Mouse (Mus musculus) lung, embryonic 16.5 days (tissue): ENCODE measurements at regions not wholly inside any gene's neighbourhood (a gene's known extent, or its start where the extent isn't known, plus 50 kb on each side); places are given as distances from the start of the nearest gene placed in this dataset.

Source experiments
- ATAC-seq: fragments of 200-750 bp; cut with Nextera tagmentation; 2 replicates; pipeline ENCODE4 v1.8.0; 2017; ENCODE audit warnings: low read depth, mild to moderate bottlenecking, moderate library complexity
- H3K27ac ChIP-seq: fragments of 300-500 bp; sonication (generic); 2 replicates; pipeline ENCODE4 v1.5.1; 2014; ENCODE audit warnings: mild to moderate bottlenecking, control low read depth, low read length
- H3K27me3 ChIP-seq: fragments of 300-500 bp; sonication (generic); 2 replicates; pipeline ENCODE4 v1.6.1; 2014; ENCODE audit warnings: low read depth, low read length, mixed read lengths; ENCODE audit not compliant: control insufficient read depth, insufficient read depth
- H3K36me3 ChIP-seq: fragments of 300-500 bp; sonication (generic); 2 replicates; pipeline ENCODE4 v1.6.1; 2014; ENCODE audit warnings: low read length; ENCODE audit not compliant: control insufficient read depth, insufficient read depth
- H3K4me1 ChIP-seq: fragments of 300-500 bp; sonication (generic); replicated peaks from 2 replicates; pipeline ENCODE4 v1.6.1; 2014; ENCODE audit warnings: low read length, mixed read lengths; ENCODE audit not compliant: control insufficient read depth, insufficient read depth
- H3K4me2 ChIP-seq: fragments of 300-500 bp; sonication (generic); 2 replicates; pipeline ENCODE4 v1.6.1; 2014; ENCODE audit warnings: low read depth, low read length, control low read depth
- H3K4me3 ChIP-seq: fragments of 300-500 bp; sonication (generic); 2 replicates; pipeline ENCODE4 v1.5.1; 2014; ENCODE audit warnings: mild to moderate bottlenecking, low read length, control low read depth
- H3K9ac ChIP-seq: fragments of 300-500 bp; sonication (generic); 2 replicates; pipeline ENCODE4 v1.6.1; 2014; ENCODE audit warnings: low read length, control low read depth
- H3K9me3 ChIP-seq: fragments of 300-500 bp; sonication (generic); 2 replicates; pipeline ENCODE4 v1.6.1; 2016; ENCODE audit warnings: low read length; ENCODE audit not compliant: control insufficient read depth
- WGBS: fragments of 180-500 bp; shearing (Covaris S2); extraction: QIAGEN DNeasy Blood & Tissue Kit; methylation state at CpG from one replicate; pipeline ENCODE4 v1.1.7; 2014; 5-methylcytosine and 5-hydroxymethylcytosine counted together

DNA sequence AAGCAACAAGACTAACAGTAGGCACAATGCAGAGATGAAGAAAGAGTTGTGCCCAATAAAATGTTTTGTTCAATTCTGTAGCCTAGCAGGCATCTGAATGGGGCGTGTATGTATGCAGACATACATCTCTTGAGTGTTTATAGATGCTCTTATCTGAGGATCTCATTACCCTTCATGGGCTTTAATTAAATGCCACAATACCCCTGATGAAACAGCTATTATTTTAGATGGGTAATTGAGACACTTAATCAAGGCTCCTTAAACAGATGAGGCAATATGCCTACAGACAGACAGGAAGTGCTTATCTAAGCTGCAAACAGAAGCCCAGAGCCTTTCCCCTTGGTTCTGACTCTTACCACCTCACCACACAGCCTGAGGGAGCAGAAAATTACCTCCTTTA, 384.6 kb upstream of the Adamts9 start:
- H3K27ac ChIP-seq: peak overlapping the region; percentile 28
- no peak overlapping the region for H3K9ac ChIP-seq

GRCm38 (mm10) chr6:93323881-93324280, 380.6 kb upstream of the Adamts9 start:
- H3K27ac ChIP-seq: no peak overlapping the region
- ATAC-seq: no peak
- H3K36me3 ChIP-seq: no peaks in the 10 kb centered on the region
- WGBS: 55% methylated on average over 3 of the region's 3 CpGs
- no peaks in the 10 kb centered on the region for H3K9me3 ChIP-seq
- no peak overlapping the region for H3K4me2 ChIP-seq
- H3K4me3 ChIP-seq: no peak overlapping the region
- peaks cover 9% of the 10 kb centered on the region for H3K4me1 ChIP-seq
- H3K27me3 ChIP-seq: no peaks in the 10 kb centered on the region
- no peak overlapping the region for H3K9ac ChIP-seq

More for the DNA sequence above, 384.6 kb upstream of the Adamts9 start:
- no peak overlapping the region for H3K4me3 ChIP-seq
- no peaks in the 10 kb centered on the region for H3K9me3 ChIP-seq
- H3K27me3 ChIP-seq: no peaks in the 10 kb centered on the region
- H3K4me1 ChIP-seq: peaks cover 9% of the 10 kb centered on the region
- WGBS: 50% methylated on average over 1 of the region's 1 CpGs
- H3K36me3 ChIP-seq: no peaks in the 10 kb centered on the region
- ATAC-seq: no peak
- no peak overlapping the region for H3K4me2 ChIP-seq

- H3K9ac ChIP-seq: no peak overlapping the region; the same call in 1 of the 2 replicates
- H3K9me3 ChIP-seq: no peaks in the 10 kb centered on the region
- H3K4me1 ChIP-seq: peaks cover 9% of the 10 kb centered on the region; the same call in 1 of the 2 replicates
- 30% methylated on average over 5 of the region's 5 CpGs for WGBS
- no peaks in the 10 kb centered on the region for H3K27me3 ChIP-seq
- H3K27ac ChIP-seq: peak overlapping the region; percentile 64
- H3K4me2 ChIP-seq: peak overlapping the region; percentile 30
- no peaks in the 10 kb centered on the region for H3K36me3 ChIP-seq
- ATAC-seq: peak; percentile 70
- no peak overlapping the region for H3K4me3 ChIP-seq
These were observed 371.3 kb upstream of the Adamts9 start for GRCm38 (mm10) chr6:93314625-93315024.

GRCm38 (mm10) chr6:93305176-93305575, 361.9 kb upstream of the Adamts9 start:
- no peak overlapping the region for H3K4me3 ChIP-seq
- no peaks in the 10 kb centered on the region for H3K27me3 ChIP-seq
- H3K9ac ChIP-seq: no peak overlapping the region
- WGBS: 47% methylated on average over 2 of the region's 2 CpGs
- H3K36me3 ChIP-seq: no peaks in the 10 kb centered on the region
- H3K4me1 ChIP-seq: no peaks in the 10 kb centered on the region
- no peak overlapping the region for H3K4me2 ChIP-seq
- no peak for ATAC-seq
- H3K9me3 ChIP-seq: no peaks in the 10 kb centered on the region
- H3K27ac ChIP-seq: no peak overlapping the region

- 15% methylated on average over 6 of the region's 6 CpGs for WGBS
- no peaks in the 10 kb centered on the region for H3K4me1 ChIP-seq
- H3K4me3 ChIP-seq: no peak overlapping the region
- no peaks in the 10 kb centered on the region for H3K36me3 ChIP-seq
- H3K9me3 ChIP-seq: no peaks in the 10 kb centered on the region; the same call in 1 of the 2 replicates
- H3K27me3 ChIP-seq: no peaks in the 10 kb centered on the region
- H3K27ac ChIP-seq: no peak overlapping the region
- H3K4me2 ChIP-seq: no peak overlapping the region
- ATAC-seq: no peak
- H3K9ac ChIP-seq: no peak overlapping the region
These were observed 354.7 kb upstream of the Adamts9 start for GRCm38 (mm10) chr6:93297975-93298374.

DNA sequence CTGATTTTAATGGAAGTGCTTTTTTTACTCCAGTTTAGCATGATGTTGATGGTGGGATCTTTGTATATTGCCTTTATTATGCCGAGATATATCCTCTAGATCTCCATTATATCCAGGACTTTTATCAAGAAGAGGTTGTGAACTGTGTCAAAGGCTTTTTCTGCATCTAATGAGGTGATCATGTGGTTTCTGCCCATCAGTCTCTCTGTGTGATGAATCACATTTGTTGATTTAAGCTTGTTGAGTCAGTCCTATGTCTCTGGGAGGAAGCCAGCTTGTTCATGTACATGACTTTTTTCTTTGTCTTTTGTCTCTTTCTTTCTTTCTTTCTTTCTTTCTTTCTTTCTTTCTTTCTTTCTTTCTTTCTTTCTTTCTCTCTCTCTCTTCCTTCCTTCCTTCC, 348.4 kb upstream of the Adamts9 start:
- WGBS: 77% methylated on average over 1 of the region's 1 CpGs

GRCm38 (mm10) chr6:93288421-93288820, 345.1 kb upstream of the Adamts9 start:
- no peak overlapping the region for H3K27ac ChIP-seq
- H3K36me3 ChIP-seq: no peaks in the 10 kb centered on the region
- no peak overlapping the region for H3K4me3 ChIP-seq
- WGBS: 61% methylated on average over 4 of the region's 4 CpGs
- no peaks in the 10 kb centered on the region; the same call in 1 of the 2 replicates for H3K9me3 ChIP-seq
- H3K4me2 ChIP-seq: no peak overlapping the region
- H3K27me3 ChIP-seq: no peaks in the 10 kb centered on the region
- no peak for ATAC-seq
- H3K4me1 ChIP-seq: no peaks in the 10 kb centered on the region
- no peak overlapping the region for H3K9ac ChIP-seq

More for the DNA sequence above, 348.4 kb upstream of the Adamts9 start:
- no peaks in the 10 kb centered on the region; the same call in 1 of the 2 replicates for H3K9me3 ChIP-seq
- no peaks in the 10 kb centered on the region for H3K4me1 ChIP-seq
- no peak overlapping the region for H3K4me3 ChIP-seq
- no peak overlapping the region for H3K9ac ChIP-seq
- ATAC-seq: no peak
- H3K36me3 ChIP-seq: no peaks in the 10 kb centered on the region
- H3K27ac ChIP-seq: no peak overlapping the region
- no peak overlapping the region for H3K4me2 ChIP-seq
- H3K27me3 ChIP-seq: no peaks in the 10 kb centered on the region

- H3K4me1 ChIP-seq: no peaks in the 10 kb centered on the region
- H3K27me3 ChIP-seq: no peaks in the 10 kb centered on the region
- no peak overlapping the region for H3K27ac ChIP-seq
- no peak overlapping the region for H3K4me3 ChIP-seq
- 81% methylated on average over 2 of the region's 2 CpGs for WGBS
- ATAC-seq: no peak
- no peak overlapping the region for H3K4me2 ChIP-seq
- no peaks in the 10 kb centered on the region for H3K36me3 ChIP-seq
- H3K9me3 ChIP-seq: no peaks in the 10 kb centered on the region
- H3K9ac ChIP-seq: no peak overlapping the region
These were observed 342.5 kb upstream of the Adamts9 start for GRCm38 (mm10) chr6:93285796-93286195.

GRCm38 (mm10) chr6:93281530-93281929, 338.2 kb upstream of the Adamts9 start:
- no peak for ATAC-seq
- Histone ChIP-seq H3K9me3 (no peaks in the 10 kb centered on the region), H3K27ac (no peak overlapping the region), H3K9ac (no peak overlapping the region), H3K4me1 (no peaks in the 10 kb centered on the region), H3K4me2 (no peak overlapping the region), H3K27me3 (no peaks in the 10 kb centered on the region), H3K36me3 (no peaks in the 10 kb centered on the region), H3K4me3 (no peak overlapping the region)
- WGBS: 66% methylated on average over 1 of the region's 1 CpGs
